Mouse (Mus musculus) G1E (cell line): ENCODE results near the gene Sox4.

Source experiments
- CTCF ChIP-seq: IDR thresholded peaks from 2 replicates; pipeline ENCODE4 v1.5.1; 2012; ENCODE audit warnings: low read depth, low read length, inconsistent platforms, mixed read lengths
- GATA1 ChIP-seq: IDR thresholded peaks from 2 replicates; pipeline ENCODE4 v1.6.1; 2012; ENCODE audit warnings: borderline replicate concordance, low read length, inconsistent platforms, mixed read lengths
- POLR2AphosphoS5 ChIP-seq: IDR thresholded peaks from 2 replicates; pipeline ENCODE4 v1.6.1; 2012; ENCODE audit warnings: low read depth, low read length, inconsistent platforms; ENCODE audit not compliant: insufficient replicate concordance

- TF ChIP-seq CTCF (no peak), GATA1 (no peak), POLR2AphosphoS5 (no peak)
Observed at GRCm38 (mm10) chr13:28930364-28930763, 23.1 kb downstream of the Sox4 start.
